Mouse (Mus musculus) neural tube, embryonic 11.5 days (tissue): ENCODE measurements around the gene Dppa2. TPM values are rescaled to one million over a fixed set of nuclear protein-coding genes. Genes with fewer than 3 reads are reported as not detected.

Experiments
- ATAC-seq: fragments of 200-750 bp; cut with Nextera tagmentation; 2 replicates; pipeline ENCODE4 v1.8.0; 2017; ENCODE audit warnings: moderate number of reproducible peaks, mild to moderate bottlenecking, moderate TSS enrichment, moderate library complexity; ENCODE audit not compliant: insufficient read depth, low FRiP score, low TSS enrichment
- DNase-seq: peaks from one replicate; pipeline ENCODE4 v3.0.0-alpha.2; 2015; ENCODE audit warnings: low spot score
- H3K27ac ChIP-seq: fragments of 300-500 bp; sonication (generic); 2 replicates; pipeline ENCODE4 v1.5.1; 2014; ENCODE audit warnings: low read depth, mild to moderate bottlenecking, low read length
- H3K27me3 ChIP-seq: fragments of 300-500 bp; sonication (generic); 2 replicates; pipeline ENCODE4 v1.6.1; 2014; ENCODE audit warnings: mild to moderate bottlenecking, low read length, mixed read lengths; ENCODE audit not compliant: control insufficient read depth, insufficient read depth
- H3K36me3 ChIP-seq: fragments of 300-500 bp; sonication (generic); 2 replicates; pipeline ENCODE4 v1.6.1; 2014; ENCODE audit warnings: mild to moderate bottlenecking, low read length, moderate library complexity, mixed read lengths; ENCODE audit not compliant: control insufficient read depth, insufficient read depth
- H3K4me1 ChIP-seq: fragments of 300-500 bp; sonication (generic); 2 replicates; pipeline ENCODE4 v1.6.1; 2014; ENCODE audit warnings: low read length, mixed read lengths; ENCODE audit not compliant: control insufficient read depth, insufficient read depth
- H3K4me2 ChIP-seq: fragments of 300-500 bp; sonication (generic); 2 replicates; pipeline ENCODE4 v1.6.1; 2014; ENCODE audit warnings: low read depth, mild to moderate bottlenecking, moderate library complexity
- H3K4me3 ChIP-seq: fragments of 300-500 bp; sonication (generic); 2 replicates; pipeline ENCODE4 v1.5.1; 2014; ENCODE audit warnings: low read depth, low read length
- H3K9ac ChIP-seq: fragments of 300-500 bp; sonication (generic); 2 replicates; pipeline ENCODE4 v1.6.1; 2014; ENCODE audit warnings: mild to moderate bottlenecking, low read length
- H3K9me3 ChIP-seq: fragments of 300-500 bp; sonication (generic); 2 replicates; pipeline ENCODE4 v1.6.1; 2016; ENCODE audit warnings: low read length; ENCODE audit not compliant: control insufficient read depth
- WGBS: fragments of 180-500 bp; shearing (Covaris S2); extraction: QIAGEN DNeasy Blood & Tissue Kit; methylation state at CpG from one replicate; pipeline ENCODE4 v1.1.7; 2014; 5-methylcytosine and 5-hydroxymethylcytosine counted together
- polyA plus RNA-seq: library from polyadenylated mRNA; unstranded; fragments of >200 nt; fragmentation: Nextera tagmentation; extraction: Ambion mirVana; gene quantifications from 2 replicates; pipeline ENCODE4 v1.2.1, GENCODE M21; 2014

Gene Dppa2
- polyA plus RNA-seq, 1 experiment from 2014 or later = not detected

DNA sequence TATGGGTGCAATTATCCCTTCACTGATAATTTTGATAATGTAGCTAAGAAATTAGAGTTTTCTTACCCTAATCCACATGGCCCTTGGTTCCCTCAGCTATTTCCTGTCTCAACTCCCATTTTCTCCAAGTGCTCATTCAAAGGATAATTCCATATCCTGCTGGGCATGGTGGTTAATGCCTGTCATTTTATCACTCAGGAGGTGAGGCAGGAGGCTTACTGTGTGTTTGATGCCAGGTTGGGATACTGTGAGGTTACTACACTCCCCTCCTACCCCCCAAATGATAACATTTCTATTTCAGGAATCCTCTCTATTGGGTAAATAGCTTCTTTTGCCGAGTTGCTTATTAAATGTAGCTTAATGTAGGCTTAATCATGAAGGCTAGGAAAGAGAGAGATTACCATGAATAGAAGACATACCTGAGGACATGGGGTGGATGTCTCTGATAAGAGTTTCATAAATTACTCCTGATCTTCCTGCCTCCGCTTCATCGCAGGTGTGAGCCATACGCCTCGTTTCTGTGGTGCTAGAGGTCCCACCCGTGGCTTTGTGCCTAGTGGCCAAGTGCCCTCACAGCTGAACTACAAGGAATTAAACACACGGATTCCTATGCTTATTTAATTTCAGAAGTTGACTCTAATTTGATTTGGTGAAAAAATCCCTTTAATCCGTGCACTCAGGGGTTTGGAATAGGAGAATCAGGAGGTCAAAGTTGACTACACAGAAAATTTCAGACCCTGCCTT is 20.1 kb downstream of the Dppa2 start:
- ATAC-seq (no peak), DNase-seq (no peak)
- Histone ChIP-seq H3K9ac (no peak overlapping the region), H3K27me3 (no peaks in the 10 kb centered on the region), H3K4me3 (no peak overlapping the region), H3K4me2 (no peak overlapping the region), H3K9me3 (no peaks in the 10 kb centered on the region), H3K4me1 (no peaks in the 10 kb centered on the region), H3K36me3 (no peaks in the 10 kb centered on the region), H3K27ac (no peak overlapping the region)
- WGBS = 87% methylated on average over 8 of the region's 8 CpGs

DNA sequence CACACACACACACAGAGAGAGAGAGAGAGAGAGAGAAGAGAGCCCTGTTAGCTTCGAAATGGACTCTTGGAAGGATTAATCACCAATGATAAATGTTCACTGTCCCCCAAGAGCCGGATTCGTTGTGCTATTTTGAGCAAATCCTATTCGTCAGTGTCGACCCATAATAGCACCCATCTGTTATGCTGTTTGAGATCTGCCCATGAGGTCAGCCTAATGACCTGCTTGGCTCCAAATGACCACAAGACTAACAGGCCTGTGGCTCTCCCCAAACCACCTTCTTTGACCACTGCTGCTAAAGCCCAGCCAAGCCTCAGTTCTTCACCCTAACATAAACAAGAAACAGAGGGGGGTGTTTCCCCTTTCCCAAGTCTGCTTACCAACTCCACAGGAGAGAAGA is 23.2 kb downstream of the Dppa2 start:
- peak; percentile 19 for DNase-seq
- no peak overlapping the region for H3K9ac ChIP-seq
- no peaks in the 10 kb centered on the region for H3K9me3 ChIP-seq
- no peak overlapping the region for H3K27ac ChIP-seq
- H3K4me1 ChIP-seq = no peaks in the 10 kb centered on the region
- H3K27me3 ChIP-seq = no peaks in the 10 kb centered on the region
- no peak for ATAC-seq
- no peak overlapping the region for H3K4me2 ChIP-seq
- H3K36me3 ChIP-seq = no peaks in the 10 kb centered on the region
- H3K4me3 ChIP-seq = no peak overlapping the region
- WGBS = 31% methylated on average over 5 of the region's 5 CpGs

DNA sequence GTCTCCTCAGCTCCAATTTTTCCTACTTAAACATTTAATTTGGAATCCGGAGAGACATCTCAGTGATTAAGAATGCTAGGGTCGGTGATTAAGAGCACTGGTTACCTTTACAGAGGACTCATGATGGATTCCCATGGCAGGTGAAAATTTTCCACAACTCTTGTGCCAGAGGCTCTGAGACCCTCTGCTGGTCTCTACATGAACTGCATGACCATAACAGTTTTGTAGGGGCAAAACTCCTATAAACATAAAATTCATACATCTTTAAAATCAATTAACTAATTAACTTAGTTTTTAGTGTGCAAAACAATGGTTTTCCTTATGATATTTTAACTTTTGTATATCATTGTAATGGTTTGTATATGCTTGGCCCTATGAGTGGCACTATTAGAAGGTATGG is 24.7 kb downstream of the Dppa2 start:
- H3K4me1 ChIP-seq = no peaks in the 10 kb centered on the region
- ATAC-seq = no peak
- no peaks in the 10 kb centered on the region for H3K36me3 ChIP-seq
- H3K27me3 ChIP-seq = no peaks in the 10 kb centered on the region
- H3K27ac ChIP-seq = no peak overlapping the region
- WGBS = 94% methylated on average over 2 of the region's 2 CpGs
- H3K9me3 ChIP-seq = no peaks in the 10 kb centered on the region
- H3K4me3 ChIP-seq = no peak overlapping the region
- no peak overlapping the region for H3K4me2 ChIP-seq
- no peak overlapping the region for H3K9ac ChIP-seq
- DNase-seq = no peak

DNA sequence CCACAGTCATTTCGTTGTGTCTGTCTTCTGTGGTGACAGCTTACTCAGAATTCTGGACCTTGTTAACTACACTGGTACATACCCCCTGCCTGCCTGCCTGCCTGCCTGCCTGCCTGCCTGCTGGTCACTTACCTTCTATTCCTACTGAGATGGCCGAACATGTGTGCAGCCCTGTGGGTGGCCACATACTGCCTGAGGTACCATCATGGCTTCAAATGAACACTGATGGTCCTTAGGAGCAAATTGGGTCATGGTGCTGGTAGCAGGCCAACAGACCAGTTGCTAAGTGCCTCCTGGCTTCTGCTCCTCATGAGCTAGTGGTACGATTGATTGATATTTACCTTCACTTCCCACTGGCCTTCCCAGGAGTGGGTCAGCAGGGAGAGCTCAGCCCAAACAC is 28.1 kb downstream of the Dppa2 start:
- no peak overlapping the region for H3K9ac ChIP-seq
- ATAC-seq (no peak), DNase-seq (no peak)
- H3K4me3 ChIP-seq = no peak overlapping the region
- H3K4me2 ChIP-seq = no peak overlapping the region
- no peaks in the 10 kb centered on the region for H3K9me3 ChIP-seq
- no peaks in the 10 kb centered on the region for H3K27me3 ChIP-seq
- H3K4me1 ChIP-seq = no peaks in the 10 kb centered on the region
- 75% methylated on average over 3 of the region's 3 CpGs for WGBS
- H3K27ac ChIP-seq = no peak overlapping the region
- H3K36me3 ChIP-seq = no peaks in the 10 kb centered on the region

DNA sequence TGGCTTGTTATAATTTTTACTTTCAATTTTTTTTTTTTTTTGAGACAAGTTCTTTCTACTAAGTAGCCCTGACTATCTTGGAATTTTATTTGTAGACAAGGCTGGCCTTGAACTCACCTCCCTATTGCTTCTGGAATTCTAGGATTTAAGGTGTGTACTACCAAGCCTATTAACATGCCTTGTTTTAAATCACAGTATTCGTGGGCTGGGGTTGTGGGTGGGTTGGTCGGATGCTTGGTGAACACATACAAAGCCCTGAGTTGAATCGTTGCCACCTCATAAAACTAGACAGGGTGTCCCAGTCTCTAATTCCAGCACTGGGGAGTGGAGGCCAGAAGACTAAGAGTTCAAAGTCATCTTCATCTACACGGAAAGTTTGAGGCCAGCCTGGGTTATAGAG is 31.6 kb downstream of the Dppa2 start:
- Histone ChIP-seq H3K27ac (no peak overlapping the region), H3K4me2 (no peak overlapping the region), H3K4me3 (no peak overlapping the region), H3K4me1 (no peaks in the 10 kb centered on the region), H3K9me3 (no peaks in the 10 kb centered on the region), H3K9ac (no peak overlapping the region), H3K27me3 (no peaks in the 10 kb centered on the region), H3K36me3 (no peaks in the 10 kb centered on the region)
- ATAC-seq = no peak
- WGBS = 90% methylated on average over 4 of the region's 4 CpGs
- DNase-seq = no peak

DNA sequence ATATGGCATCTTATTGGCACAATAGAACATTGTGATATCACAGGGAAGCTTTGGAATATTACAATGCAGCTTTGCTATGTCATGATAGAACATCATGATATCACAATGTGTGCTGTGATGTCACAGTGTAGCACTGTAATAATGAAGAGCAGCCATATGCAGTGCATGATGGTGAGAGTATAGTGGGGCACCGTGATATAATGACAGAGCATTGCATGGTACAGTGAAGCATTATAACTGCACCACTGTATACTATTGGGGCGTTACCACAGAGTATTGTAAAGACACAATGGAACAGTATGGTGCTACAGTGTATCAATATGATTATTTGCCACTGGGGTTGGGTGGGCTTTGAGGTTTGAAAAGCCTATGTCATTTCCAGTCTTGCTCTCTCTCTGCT is 40.5 kb downstream of the Dppa2 start:
- H3K4me2 ChIP-seq = no peak overlapping the region
- DNase-seq = no peak
- 89% methylated on average over 2 of the region's 2 CpGs for WGBS

DNA sequence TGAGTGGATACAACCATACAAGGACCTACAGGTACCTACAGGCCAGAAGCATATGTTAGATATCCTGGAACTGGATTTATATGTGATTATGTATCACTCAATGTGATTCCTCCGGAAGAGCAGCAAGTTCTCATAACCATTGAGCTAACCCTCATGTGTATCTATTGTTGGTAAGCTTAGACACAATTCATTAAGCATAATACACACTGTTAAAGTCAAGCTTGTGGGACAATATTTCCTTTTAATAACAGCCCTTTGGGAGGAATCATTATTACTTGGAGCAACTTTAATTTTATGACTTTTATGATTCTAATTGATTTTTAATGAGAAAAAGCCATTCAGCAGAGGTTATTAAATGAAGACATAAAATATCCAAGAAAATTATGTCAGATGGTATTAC is 43.5 kb downstream of the Dppa2 start:
- H3K9me3 ChIP-seq = no peaks in the 10 kb centered on the region
- H3K27me3 ChIP-seq = no peaks in the 10 kb centered on the region
- no peak overlapping the region for H3K4me2 ChIP-seq
- no peak overlapping the region for H3K4me3 ChIP-seq
- H3K36me3 ChIP-seq = no peaks in the 10 kb centered on the region
- no peaks in the 10 kb centered on the region for H3K4me1 ChIP-seq
- H3K9ac ChIP-seq = no peak overlapping the region
- no peak overlapping the region for H3K27ac ChIP-seq
- 93% methylated on average over 1 of the region's 1 CpGs for WGBS
- no peak for DNase-seq
- ATAC-seq = no peak

More for the DNA sequence above, 40.5 kb downstream of the Dppa2 start:
- H3K4me3 ChIP-seq = no peak overlapping the region
- H3K27ac ChIP-seq = no peak overlapping the region
- no peaks in the 10 kb centered on the region for H3K4me1 ChIP-seq
- no peaks in the 10 kb centered on the region for H3K27me3 ChIP-seq
- no peaks in the 10 kb centered on the region for H3K36me3 ChIP-seq
- no peak overlapping the region for H3K9ac ChIP-seq
- H3K9me3 ChIP-seq = no peaks in the 10 kb centered on the region
- no peak for ATAC-seq

DNA sequence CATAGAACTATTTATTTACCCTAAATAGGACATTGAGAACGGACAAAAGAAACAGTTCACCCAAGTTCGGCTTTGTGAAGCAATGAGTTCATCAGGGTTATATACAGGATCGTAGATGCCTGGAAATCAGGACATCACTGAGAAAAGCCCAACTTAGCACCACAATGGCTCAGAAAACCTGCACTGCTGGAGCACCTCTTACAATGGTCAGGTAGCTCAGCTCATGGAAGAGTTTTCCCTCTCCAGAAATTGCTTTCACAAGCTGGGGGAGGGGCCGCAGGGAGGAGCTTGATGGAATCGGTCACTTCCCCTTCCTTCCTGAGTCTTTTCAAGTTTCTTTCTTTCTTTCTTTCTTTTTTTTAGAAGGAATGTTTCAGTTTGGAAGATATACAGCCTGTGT is 52.0 kb downstream of the Dppa2 start:
- no peak overlapping the region for H3K27ac ChIP-seq
- no peak overlapping the region for H3K4me3 ChIP-seq
- no peaks in the 10 kb centered on the region for H3K9me3 ChIP-seq
- no peak overlapping the region for H3K9ac ChIP-seq
- DNase-seq (no peak), ATAC-seq (no peak)
- H3K4me1 ChIP-seq = no peaks in the 10 kb centered on the region
- WGBS = 83% methylated on average over 5 of the region's 5 CpGs
- no peaks in the 10 kb centered on the region for H3K27me3 ChIP-seq
- no peak overlapping the region for H3K4me2 ChIP-seq
- no peaks in the 10 kb centered on the region for H3K36me3 ChIP-seq

DNA sequence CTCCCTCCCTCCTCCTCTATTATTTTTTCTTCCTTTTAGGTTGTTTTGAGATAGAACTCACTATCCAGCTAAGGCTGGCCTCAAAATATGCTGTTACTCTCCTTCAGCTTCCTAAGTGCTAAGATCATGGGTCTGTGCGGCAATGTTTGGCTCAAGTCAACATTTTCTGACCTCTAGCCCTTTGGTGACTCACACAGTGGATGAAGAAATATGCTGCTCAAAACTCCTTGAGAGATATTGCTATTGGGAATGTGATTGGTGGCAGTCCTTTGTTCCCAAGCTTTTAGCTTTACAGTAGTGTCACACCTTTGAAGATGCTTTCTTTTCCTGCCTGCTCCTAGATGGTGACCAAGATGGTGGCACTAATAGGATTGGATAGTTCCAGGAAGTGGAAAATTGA is 52.7 kb downstream of the Dppa2 start:
- no peak overlapping the region for H3K4me2 ChIP-seq
- H3K36me3 ChIP-seq = no peaks in the 10 kb centered on the region
- 96% methylated on average over 1 of the region's 1 CpGs for WGBS
- ATAC-seq (no peak), DNase-seq (no peak)
- no peak overlapping the region for H3K27ac ChIP-seq
- no peaks in the 10 kb centered on the region for H3K9me3 ChIP-seq
- no peak overlapping the region for H3K9ac ChIP-seq
- no peaks in the 10 kb centered on the region for H3K27me3 ChIP-seq
- H3K4me1 ChIP-seq = no peaks in the 10 kb centered on the region
- H3K4me3 ChIP-seq = no peak overlapping the region
